Mouse (Mus musculus) midbrain, postnatal 0 days (tissue): ENCODE measurements around the gene Vwa7. TPM values are rescaled to one million over a fixed set of nuclear protein-coding genes. Genes with fewer than 3 reads are reported as not detected.
"Not testable (repeated sequence)": the region's sequence is repeated elsewhere in the genome, so short reads cannot be mapped to it uniquely, and the experiment has no call there.

Experiments used
- ATAC-seq: fragments of 200-750 bp; cut with Nextera tagmentation; 2 replicates; pipeline ENCODE4 v1.8.0; 2017; ENCODE audit warnings: moderate number of reproducible peaks, mild to moderate bottlenecking, moderate TSS enrichment, moderate library complexity; ENCODE audit not compliant: low FRiP score
- DNase-seq: peaks from one replicate; pipeline ENCODE4 v3.0.0-alpha.2; 2015; ENCODE audit warnings: low spot score
- H3K27ac ChIP-seq: fragments of 300-500 bp; sonication (generic); 2 replicates; pipeline ENCODE4 v1.5.1; 2014; ENCODE audit warnings: low read depth, mild to moderate bottlenecking, low read length, mixed read lengths
- H3K27me3 ChIP-seq: fragments of 300-500 bp; sonication (generic); 2 replicates; pipeline ENCODE4 v1.6.1; 2014; ENCODE audit warnings: low read length, control low read depth, mixed read lengths; ENCODE audit not compliant: insufficient read depth
- H3K36me3 ChIP-seq: fragments of 300-500 bp; sonication (generic); 2 replicates; pipeline ENCODE4 v1.6.1; 2014; ENCODE audit warnings: low read length, control low read depth, mixed read lengths; ENCODE audit not compliant: insufficient read depth
- H3K4me1 ChIP-seq: fragments of 300-500 bp; sonication (generic); 2 replicates; pipeline ENCODE4 v1.6.1; 2014; ENCODE audit warnings: mild to moderate bottlenecking, control low read depth, antibody characterized with exemption, low read length, mixed read lengths; ENCODE audit not compliant: insufficient read depth
- H3K4me2 ChIP-seq: fragments of 300-500 bp; sonication (generic); 2 replicates; pipeline ENCODE4 v1.6.1; 2014; ENCODE audit warnings: low read depth, mild to moderate bottlenecking, low read length, mixed read lengths; ENCODE audit not compliant: poor library complexity, severe bottlenecking
- H3K4me3 ChIP-seq: fragments of 300-500 bp; sonication (generic); 2 replicates; pipeline ENCODE4 v1.5.1; 2014; ENCODE audit warnings: low read depth, mild to moderate bottlenecking, low read length, moderate library complexity
- H3K9ac ChIP-seq: fragments of 300-500 bp; sonication (generic); replicated peaks from 2 replicates; pipeline ENCODE4 v1.6.1; 2014; ENCODE audit warnings: mild to moderate bottlenecking, low read length, moderate library complexity, mixed read lengths; ENCODE audit not compliant: poor library complexity, severe bottlenecking
- H3K9me3 ChIP-seq: fragments of 300-500 bp; sonication (generic); 2 replicates; pipeline ENCODE4 v1.6.1; 2016; ENCODE audit warnings: low read length, control low read depth
- CTCF ChIP-seq: IDR thresholded peaks from 2 replicates; pipeline ENCODE4 v1.5.1; 2016; ENCODE audit warnings: antibody characterized with exemption, mild to moderate bottlenecking
- WGBS: fragments of 180-500 bp; shearing (Covaris S2); extraction: QIAGEN DNeasy Blood & Tissue Kit; methylation state at CpG from one replicate; pipeline ENCODE4 v1.1.7; 2014; 5-methylcytosine and 5-hydroxymethylcytosine counted together
- polyA plus RNA-seq: library from polyadenylated mRNA; unstranded; fragments of >200 nt; fragmentation: Nextera tagmentation; extraction: Ambion mirVana; gene quantifications from 2 replicates; pipeline ENCODE4 v1.2.1, GENCODE M21; 2015
- total RNA-seq: library from RNA; depleted of rRNA; stranded (reverse); fragments of >200 nt; gene quantifications from 2 replicates; pipeline ENCODE4 v1.2.3, GENCODE M21; 2014; rRNA removed

The Vwa7 gene
- total RNA-seq, result 0.19 and 0.44 TPM in 2 replicates
- 0.06 and 0.14 TPM in 2 replicates for polyA plus RNA-seq

DNA sequence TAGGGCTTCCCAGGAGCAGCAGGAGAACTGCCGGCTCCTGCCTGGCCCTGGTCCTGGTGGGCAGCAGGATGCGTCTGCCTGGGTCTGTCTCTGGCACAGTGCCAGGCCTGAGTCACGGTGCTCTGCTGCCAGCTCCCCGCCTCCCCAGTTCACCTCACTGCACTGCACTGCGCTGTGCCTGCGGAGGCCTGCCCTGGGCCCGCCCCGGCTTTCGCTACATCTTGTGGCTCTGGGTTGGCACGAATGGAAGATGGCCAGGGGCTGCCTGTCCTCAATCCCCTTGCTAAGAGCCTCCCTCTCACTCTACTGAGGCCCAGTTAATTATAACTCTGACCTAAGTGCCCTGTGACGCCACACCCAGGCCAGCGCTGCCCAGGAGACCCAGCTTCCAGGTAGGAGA lies at the start of gene Vwa7:
Vwa7 (plus strand) TSS at position 204 of the 400 bp plus-strand sequence.
- no peaks in the 10 kb centered on the region for H3K9me3 ChIP-seq
- no peak within 1 kb of the TSS for H3K4me2 ChIP-seq
- DNase-seq, result peak; percentile 72
- no peak within 1 kb of the TSS for H3K27ac ChIP-seq
- peaks cover 50% of the 10 kb centered on the region for H3K36me3 ChIP-seq
- H3K9ac ChIP-seq, result no peak within 1 kb of the TSS
- 50% methylated on average over 12 of the region's 12 CpGs for WGBS
- H3K4me1 ChIP-seq, result no peaks in the 10 kb centered on the region
- ATAC-seq, result peak; percentile 25; the same call in 1 of the 2 replicates
- TF ChIP-seq CTCF, result no peak
- H3K4me3 ChIP-seq, result no peak within 1 kb of the TSS
- no peaks in the 10 kb centered on the region for H3K27me3 ChIP-seq

GRCm38 (mm10) chr17:34969822-34970221 lies 46.6 kb upstream of the Vwa7 start, which contains the start of gene Gm20481:
TSS of gene Gm20481 (plus strand) at chr17:34969912.
- not testable (repeated sequence) for DNase-seq, H3K9me3 ChIP-seq, H3K36me3 ChIP-seq, H3K4me2 ChIP-seq, H3K4me3 ChIP-seq, ATAC-seq, H3K27ac ChIP-seq, H3K4me1 ChIP-seq, H3K9ac ChIP-seq
- 72% methylated on average over 6 of the region's 11 CpGs for WGBS
- H3K27me3 ChIP-seq, result peaks cover 18% of the 10 kb centered on the region

GRCm38 (mm10) chr17:34970850-34971249 lies 45.5 kb upstream of the Vwa7 start:
- peaks cover 18% of the 10 kb centered on the region for H3K27me3 ChIP-seq
- not testable (repeated sequence) for ATAC-seq, H3K9ac ChIP-seq, H3K4me1 ChIP-seq, H3K9me3 ChIP-seq, H3K36me3 ChIP-seq, DNase-seq, H3K4me2 ChIP-seq, H3K4me3 ChIP-seq, H3K27ac ChIP-seq
- WGBS, result 28% methylated on average over 17 of the region's 37 CpGs

DNA sequence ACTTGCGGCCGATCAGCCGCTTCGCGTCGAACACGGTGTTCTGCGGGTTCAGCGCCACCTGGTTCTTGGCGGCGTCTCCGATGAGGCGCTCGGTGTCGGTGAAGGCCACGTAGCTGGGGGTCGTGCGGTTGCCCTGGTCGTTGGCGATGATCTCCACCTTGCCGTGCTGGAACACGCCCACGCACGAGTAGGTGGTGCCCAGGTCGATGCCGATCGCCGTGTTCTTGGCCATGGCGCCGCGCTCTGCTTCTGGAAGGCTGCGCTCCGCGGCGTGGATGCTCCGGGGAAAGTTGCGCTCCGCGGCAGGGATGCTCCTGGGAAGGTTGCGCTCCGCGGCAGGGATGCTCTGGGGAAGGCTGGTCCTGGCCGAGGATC lies 44.7 kb upstream of the Vwa7 start:
- DNase-seq, H3K36me3 ChIP-seq, H3K9me3 ChIP-seq, H3K4me1 ChIP-seq, ATAC-seq, H3K9ac ChIP-seq, H3K27ac ChIP-seq: not testable (repeated sequence)
- H3K27me3 ChIP-seq, result peaks cover 18% of the 10 kb centered on the region
- under 1% methylated on average over 14 of the region's 43 CpGs for WGBS
- H3K4me2 ChIP-seq, result peak overlapping the region; percentile 64; the same call in 1 of the 2 replicates
- H3K4me3 ChIP-seq, result peak overlapping the region; percentile 37

DNA sequence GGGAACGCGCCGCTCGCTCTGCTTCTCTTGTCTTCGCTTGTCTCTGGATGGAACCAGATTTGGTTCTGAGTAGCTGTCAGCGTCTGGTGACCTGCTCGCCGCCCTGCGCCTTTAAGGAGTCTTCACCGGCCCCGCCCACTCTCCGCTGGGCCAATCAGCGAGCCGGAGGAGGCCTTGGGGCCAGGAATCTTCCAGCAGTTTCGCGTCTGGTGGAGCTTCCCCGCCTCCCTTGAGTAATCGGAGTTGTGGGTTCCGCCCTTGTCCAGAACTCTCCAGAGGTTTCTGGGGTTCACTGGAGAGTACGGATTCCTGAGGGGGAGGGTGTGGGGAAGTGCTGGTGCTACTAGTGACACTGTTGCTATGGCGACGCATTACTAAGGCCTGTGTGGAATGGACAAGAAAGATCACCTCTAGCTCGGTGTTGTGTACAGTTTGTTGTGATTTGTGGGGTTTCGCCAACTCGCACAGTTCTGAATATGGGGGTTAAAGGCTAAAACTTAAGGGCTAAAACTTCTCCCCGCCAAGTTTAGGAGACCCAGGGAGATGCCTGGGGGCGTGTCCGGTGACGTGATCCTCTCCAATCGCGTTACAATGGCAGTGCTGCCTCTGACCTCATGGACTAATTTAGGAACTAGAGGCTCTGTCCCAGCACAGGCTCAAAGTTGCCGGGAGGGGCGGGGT lies 44.2 kb upstream of the Vwa7 start, which contains the start of the genes Hspa1a and Hspa1l:
Hspa1a (minus strand) TSS at position 88 of the 681 bp plus-strand sequence.
Hspa1l (plus strand) TSS at position 635 of the 681 bp plus-strand sequence.
- H3K27me3 ChIP-seq, result peaks cover 18% of the 10 kb centered on the region
- H3K4me1 ChIP-seq, H3K9me3 ChIP-seq, H3K36me3 ChIP-seq, H3K9ac ChIP-seq: not testable (repeated sequence)
- DNase-seq (peak; percentile 78), ATAC-seq (peak; percentile 93)
- peak within 1 kb of the TSS; percentile 37 for H3K4me3 ChIP-seq
- under 1% methylated on average over 25 of the region's 33 CpGs for WGBS
- H3K27ac ChIP-seq, result 0 out of 2 replicates have a peak within 1 kb of the TSS, but pooled peaks have one; percentile 26
- peak within 1 kb of the TSS; percentile 64 for H3K4me2 ChIP-seq
